ENCODE assay signal across 8 mouse cellular contexts in the genomic region with DNA sequence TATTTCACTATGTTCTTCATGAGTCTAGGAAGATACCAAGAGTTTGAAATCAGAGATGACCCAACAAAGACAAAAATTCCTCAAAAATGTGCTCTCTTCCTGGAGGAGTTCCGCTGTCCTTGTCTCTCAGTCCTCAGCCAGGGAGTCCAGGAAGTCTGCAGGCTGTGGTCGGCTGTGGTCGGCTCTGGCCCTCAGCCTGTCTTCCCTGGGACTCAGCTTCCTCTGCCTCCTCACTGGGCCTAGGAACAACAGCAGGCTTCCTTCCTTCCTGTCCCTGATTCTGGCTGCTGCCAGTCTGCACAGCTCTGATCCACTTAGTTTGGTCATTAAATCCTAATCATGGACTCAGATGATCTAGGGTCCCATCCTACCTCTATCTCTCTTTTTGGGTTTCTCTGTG. TPM values are rescaled to one million over a fixed set of nuclear protein-coding genes. Genes with fewer than 3 reads are reported as not detected.
DNase-seq lines count a peak whose midpoint lies in the region; ATAC-seq lines count a peak whose summit lies in the region.

No protein-coding gene starts in this region.

- H3K9me3 ChIP-seq in liver, embryonic 12.5 days (replicated peaks) = no peaks in the 10 kb centered on the region

- H3K27ac ChIP-seq in liver, embryonic 12.5 days = peak overlapping the region; percentile 86

- H3K4me2 ChIP-seq in liver, embryonic 12.5 days = no peak overlapping the region

- H3K4me3 ChIP-seq in liver, embryonic 12.5 days = no peak overlapping the region

- peak; percentile 77 for DNase-seq in 416B (ENCODE audit: low read depth)
- DNase-seq in right cerebral cortex, postnatal 10 days (ENCODE audit: low spot score in 2 of 2) = no peak
- no peak for DNase-seq in ovary, postnatal 14 days (ENCODE audit: low spot score)
- DNase-seq in spleen, postnatal 4 days (ENCODE audit: low spot score in 2 of 2) = no peak
- no peak for DNase-seq in c-Kit-positive CD71-positive TER-119-positive erythroid progenitor cells, embryonic 14.5 days (ENCODE audit: low spot score)

- peak; percentile 85 for ATAC-seq in common myeloid progenitor, adult 5-6 weeks (replicated peaks; ENCODE audit: low read depth, poor library complexity, severe bottlenecking)
- peak; percentile 63 to 76; a peak in 3 of 4 replicates for ATAC-seq in hematopoietic stem cell, adult 5-6 weeks (replicated peaks in 1 of 2; ENCODE audit: insufficient read depth in 1 of 2, low FRiP score in 2 of 2, low TSS enrichment in 1 of 2, low read depth in 1 of 2, poor library complexity in 2 of 2, severe bottlenecking in 2 of 2)
- ATAC-seq in liver, embryonic 12.5 days = no peak

- no peaks in the 10 kb centered on the region for H3K27me3 ChIP-seq in liver, embryonic 12.5 days (replicated peaks)

- WGBS in liver, embryonic 12.5 days (ENCODE audit: insufficient replicate concordance) = 48% methylated on average over 3 of the region's 3 CpGs

- no peaks in the 10 kb centered on the region for H3K36me3 ChIP-seq in liver, embryonic 12.5 days

- peak overlapping the region; percentile 14 for H3K9ac ChIP-seq in liver, embryonic 12.5 days

- peaks cover 78% of the 10 kb centered on the region for H3K4me1 ChIP-seq in liver, embryonic 12.5 days

RNA-seq across cellular contexts. Expression of a gene that starts 44.0 kb away (rescaled TPM):
- total RNA-seq in common myeloid progenitor, adult 5-6 weeks (2017) = 14.7 and 18.3 TPM in 2 replicates
- 6.9 and 12.1 TPM in 2 replicates for total RNA-seq in hematopoietic stem cell, adult 5-6 weeks (2017)
- polyA plus RNA-seq in liver, embryonic 12.5 days (2016; fragmentation: Nextera tagmentation; extraction: Ambion mirVana) = 34.6 and 35.2 TPM in 2 replicates

RNA-seq across cellular contexts. Expression of a gene that starts 44.1 kb away (rescaled TPM):
- total RNA-seq in common myeloid progenitor, adult 5-6 weeks (2017) = 32.2 and 42.8 TPM in 2 replicates
- total RNA-seq in hematopoietic stem cell, adult 5-6 weeks (2017) = 18.0 and 33.5 TPM in 2 replicates
- polyA plus RNA-seq in liver, embryonic 12.5 days (2016; fragmentation: Nextera tagmentation; extraction: Ambion mirVana) = 31.2 and 32.6 TPM in 2 replicates

RNA-seq across cellular contexts. Expression of a gene that starts 44.1 kb away (rescaled TPM):
- total RNA-seq in common myeloid progenitor, adult 5-6 weeks (2017) = 0.69 and 0.97 TPM in 2 replicates
- total RNA-seq in hematopoietic stem cell, adult 5-6 weeks (2017) = 3.1 and 7.0 TPM in 2 replicates
- polyA plus RNA-seq in liver, embryonic 12.5 days (2016; fragmentation: Nextera tagmentation; extraction: Ambion mirVana) = 2.3 and 2.7 TPM in 2 replicates
